Mouse (Mus musculus) bone marrow macrophage, adult 2 months (primary cell): ENCODE results near the gene Wfdc1.

ENCODE experiments used
- CTCF ChIP-seq: IDR thresholded peaks from 2 replicates; pipeline ENCODE4 v1.5.1; 2012; ENCODE audit warnings: low read depth, mild to moderate bottlenecking, low read length, moderate library complexity
- POLR2A ChIP-seq: IDR thresholded peaks from 2 replicates; pipeline ENCODE4 v1.6.1; 2012; ENCODE audit warnings: mild to moderate bottlenecking, low read depth, low read length, borderline replicate concordance

DNA sequence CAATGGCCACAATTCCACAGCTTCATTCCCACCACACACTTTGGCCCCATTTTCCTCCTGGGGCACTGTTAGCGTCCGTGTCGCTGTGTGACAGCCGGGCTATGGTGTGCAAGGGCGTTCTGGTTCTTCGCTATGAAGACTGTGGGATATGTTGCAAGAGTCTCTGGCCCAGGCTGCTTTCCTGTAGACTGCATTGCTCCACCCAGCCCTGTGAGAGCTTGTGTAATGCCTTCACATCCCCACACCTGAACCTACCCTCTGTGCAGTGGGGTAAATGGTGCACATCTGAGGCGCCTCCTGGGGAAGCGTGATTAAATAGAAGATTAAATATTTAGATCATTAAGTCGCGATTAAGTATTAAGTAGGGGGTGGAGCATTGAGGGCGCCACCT lies 43.5 kb downstream of the Wfdc1 start:
- no peak for TF ChIP-seq CTCF
- TF ChIP-seq POLR2A, result no peak
